Mouse (Mus musculus) liver, embryonic 13.5 days (tissue): Measurements from ENCODE around the gene Trabd2b. TPM values are rescaled to one million over a fixed set of nuclear protein-coding genes. Genes with fewer than 3 reads are reported as not detected.

Source experiments
- ATAC-seq: fragments of 200-750 bp; cut with Nextera tagmentation; 2 replicates; pipeline ENCODE4 v1.8.0; 2017; ENCODE audit warnings: low read depth, mild to moderate bottlenecking, moderate number of reproducible peaks, moderate library complexity
- DNase-seq: peaks from one replicate; pipeline ENCODE4 v3.0.0; 2022
- H3K27ac ChIP-seq: fragments of 300-500 bp; sonication (generic); 2 replicates; pipeline ENCODE4 v1.5.1; 2015; ENCODE audit warnings: moderate library complexity, mild to moderate bottlenecking, inconsistent platforms
- H3K27me3 ChIP-seq: fragments of 300-500 bp; sonication (generic); 2 replicates; pipeline ENCODE4 v1.6.1; 2015; ENCODE audit warnings: mild to moderate bottlenecking, inconsistent platforms
- H3K36me3 ChIP-seq: fragments of 300-500 bp; sonication (generic); 2 replicates; pipeline ENCODE4 v1.6.1; 2015; ENCODE audit warnings: mild to moderate bottlenecking, inconsistent platforms
- H3K4me1 ChIP-seq: fragments of 300-500 bp; sonication (generic); replicated peaks from 2 replicates; pipeline ENCODE4 v1.6.1; 2015; ENCODE audit warnings: inconsistent platforms
- H3K4me2 ChIP-seq: fragments of 300-500 bp; sonication (generic); 2 replicates; pipeline ENCODE4 v1.6.1; 2015; ENCODE audit warnings: inconsistent platforms, mild to moderate bottlenecking, moderate library complexity
- H3K4me3 ChIP-seq: fragments of 300-500 bp; sonication (generic); replicated peaks from 2 replicates; pipeline ENCODE4 v1.5.1; 2015; ENCODE audit warnings: mild to moderate bottlenecking, inconsistent platforms
- H3K9ac ChIP-seq: fragments of 300-500 bp; sonication (generic); 2 replicates; pipeline ENCODE4 v1.6.1; 2015; ENCODE audit warnings: mild to moderate bottlenecking, inconsistent platforms
- H3K9me3 ChIP-seq: fragments of 300-500 bp; sonication (generic); replicated peaks from 2 replicates; pipeline ENCODE4 v1.6.1; 2016; ENCODE audit warnings: inconsistent platforms
- WGBS: fragments of 180-500 bp; shearing (Covaris S2); methylation state at CpG from one replicate; pipeline ENCODE4 v1.1.7; 2015; ENCODE audit not compliant: insufficient replicate concordance; 5-methylcytosine and 5-hydroxymethylcytosine counted together
- polyA plus RNA-seq: library from polyadenylated mRNA; unstranded; fragments of >200 nt; fragmentation: Nextera tagmentation; extraction: Ambion mirVana; gene quantifications from 2 replicates; pipeline ENCODE4 v1.2.1, GENCODE M21; 2015

Gene Trabd2b
- polyA plus RNA-seq, 1 experiment from 2014 or later, result 0.25 TPM

GRCm38 (mm10) chr4:114372699-114373098 lies 33.8 kb upstream of the Trabd2b start:
- Histone ChIP-seq H3K4me3 (no peak overlapping the region), H3K27ac (no peak overlapping the region), H3K9me3 (no peaks in the 10 kb centered on the region), H3K27me3 (no peaks in the 10 kb centered on the region), H3K4me2 (no peak overlapping the region), H3K36me3 (no peaks in the 10 kb centered on the region), H3K4me1 (no peaks in the 10 kb centered on the region), H3K9ac (no peak overlapping the region)
- WGBS, result 52% methylated on average over 3 of the region's 3 CpGs
- DNase-seq, result no peak
- no peak for ATAC-seq

GRCm38 (mm10) chr4:114374330-114374729 lies 32.2 kb upstream of the Trabd2b start:
- ATAC-seq (no peak), DNase-seq (no peak)
- H3K4me3 ChIP-seq, result no peak overlapping the region
- no peaks in the 10 kb centered on the region for H3K9me3 ChIP-seq
- WGBS, result 69% methylated on average over 1 of the region's 1 CpGs
- H3K4me2 ChIP-seq, result no peak overlapping the region
- no peaks in the 10 kb centered on the region for H3K4me1 ChIP-seq
- H3K27me3 ChIP-seq, result no peaks in the 10 kb centered on the region
- H3K9ac ChIP-seq, result no peak overlapping the region
- H3K27ac ChIP-seq, result no peak overlapping the region
- no peaks in the 10 kb centered on the region for H3K36me3 ChIP-seq

- Histone ChIP-seq H3K27me3 (no peaks in the 10 kb centered on the region), H3K36me3 (no peaks in the 10 kb centered on the region), H3K27ac (no peak overlapping the region), H3K4me3 (no peak overlapping the region), H3K4me2 (no peak overlapping the region), H3K4me1 (no peaks in the 10 kb centered on the region), H3K9me3 (no peaks in the 10 kb centered on the region), H3K9ac (no peak overlapping the region)
- no peak for ATAC-seq
- WGBS, result 77% methylated on average over 11 of the region's 11 CpGs
- DNase-seq, result no peak
These were observed 29.0 kb upstream of the Trabd2b start for GRCm38 (mm10) chr4:114377531-114377930.

GRCm38 (mm10) chr4:114378512-114378911 lies 28.0 kb upstream of the Trabd2b start:
- 55% methylated on average over 7 of the region's 7 CpGs for WGBS
- H3K27me3 ChIP-seq, result no peaks in the 10 kb centered on the region
- no peak overlapping the region for H3K4me3 ChIP-seq
- no peak overlapping the region for H3K4me2 ChIP-seq
- H3K27ac ChIP-seq, result no peak overlapping the region
- DNase-seq (no peak), ATAC-seq (no peak)
- H3K4me1 ChIP-seq, result no peaks in the 10 kb centered on the region
- no peak overlapping the region for H3K9ac ChIP-seq
- H3K36me3 ChIP-seq, result no peaks in the 10 kb centered on the region
- no peaks in the 10 kb centered on the region for H3K9me3 ChIP-seq

GRCm38 (mm10) chr4:114379416-114379956 lies 27.0 kb upstream of the Trabd2b start:
- DNase-seq, result no peak
- WGBS, result 55% methylated on average over 4 of the region's 4 CpGs
- Histone ChIP-seq H3K9me3 (no peaks in the 10 kb centered on the region), H3K4me3 (no peak overlapping the region), H3K4me1 (no peaks in the 10 kb centered on the region), H3K4me2 (no peak overlapping the region), H3K9ac (no peak overlapping the region), H3K36me3 (no peaks in the 10 kb centered on the region), H3K27ac (no peak overlapping the region), H3K27me3 (no peaks in the 10 kb centered on the region)
- ATAC-seq, result no peak

- H3K4me3 ChIP-seq, result no peak overlapping the region
- no peak for ATAC-seq
- no peak overlapping the region for H3K27ac ChIP-seq
- H3K9me3 ChIP-seq, result no peaks in the 10 kb centered on the region
- H3K27me3 ChIP-seq, result no peaks in the 10 kb centered on the region
- H3K4me2 ChIP-seq, result no peak overlapping the region
- H3K4me1 ChIP-seq, result no peaks in the 10 kb centered on the region
- no peak overlapping the region for H3K9ac ChIP-seq
- DNase-seq, result no peak
- H3K36me3 ChIP-seq, result no peaks in the 10 kb centered on the region
- 16% methylated on average over 1 of the region's 1 CpGs for WGBS
These were observed 23.9 kb upstream of the Trabd2b start for GRCm38 (mm10) chr4:114382627-114383026.

GRCm38 (mm10) chr4:114385236-114385635 lies 21.3 kb upstream of the Trabd2b start:
- Histone ChIP-seq H3K27ac (no peak overlapping the region), H3K4me1 (no peaks in the 10 kb centered on the region), H3K27me3 (no peaks in the 10 kb centered on the region), H3K4me2 (no peak overlapping the region), H3K4me3 (no peak overlapping the region), H3K9ac (no peak overlapping the region), H3K9me3 (no peaks in the 10 kb centered on the region), H3K36me3 (no peaks in the 10 kb centered on the region)
- no peak for DNase-seq
- no peak for ATAC-seq
- WGBS, result 73% methylated on average over 5 of the region's 5 CpGs

- WGBS, result 53% methylated on average over 2 of the region's 2 CpGs
- H3K27ac ChIP-seq, result no peak overlapping the region
- H3K36me3 ChIP-seq, result no peaks in the 10 kb centered on the region
- H3K27me3 ChIP-seq, result no peaks in the 10 kb centered on the region
- no peaks in the 10 kb centered on the region for H3K4me1 ChIP-seq
- H3K4me3 ChIP-seq, result no peak overlapping the region
- no peaks in the 10 kb centered on the region for H3K9me3 ChIP-seq
- no peak overlapping the region for H3K9ac ChIP-seq
- no peak overlapping the region for H3K4me2 ChIP-seq
- ATAC-seq (no peak), DNase-seq (no peak)
These were observed 20.1 kb upstream of the Trabd2b start for GRCm38 (mm10) chr4:114386395-114386811.

GRCm38 (mm10) chr4:114387527-114388135 lies 18.9 kb upstream of the Trabd2b start:
- Histone ChIP-seq H3K27ac (no peak overlapping the region), H3K36me3 (no peaks in the 10 kb centered on the region), H3K4me2 (no peak overlapping the region), H3K27me3 (no peaks in the 10 kb centered on the region), H3K4me3 (no peak overlapping the region), H3K9me3 (no peaks in the 10 kb centered on the region), H3K9ac (no peak overlapping the region), H3K4me1 (no peaks in the 10 kb centered on the region)
- DNase-seq (no peak), ATAC-seq (no peak)
- WGBS, result 58% methylated on average over 2 of the region's 2 CpGs

- Histone ChIP-seq H3K4me2 (no peak overlapping the region), H3K27me3 (no peaks in the 10 kb centered on the region), H3K36me3 (no peaks in the 10 kb centered on the region), H3K9me3 (no peaks in the 10 kb centered on the region), H3K9ac (no peak overlapping the region), H3K4me1 (no peaks in the 10 kb centered on the region), H3K27ac (no peak overlapping the region), H3K4me3 (no peak overlapping the region)
- WGBS, result 57% methylated on average over 3 of the region's 3 CpGs
- DNase-seq (no peak), ATAC-seq (no peak)
These were observed 18.2 kb upstream of the Trabd2b start for GRCm38 (mm10) chr4:114388306-114388705.

GRCm38 (mm10) chr4:114389653-114390052 lies 16.9 kb upstream of the Trabd2b start:
- no peaks in the 10 kb centered on the region for H3K9me3 ChIP-seq
- no peak overlapping the region for H3K4me3 ChIP-seq
- H3K9ac ChIP-seq, result no peak overlapping the region
- no peak overlapping the region for H3K4me2 ChIP-seq
- no peak for ATAC-seq
- H3K27ac ChIP-seq, result no peak overlapping the region
- H3K4me1 ChIP-seq, result no peaks in the 10 kb centered on the region
- no peak for DNase-seq
- no peaks in the 10 kb centered on the region for H3K36me3 ChIP-seq
- H3K27me3 ChIP-seq, result no peaks in the 10 kb centered on the region

GRCm38 (mm10) chr4:114397625-114398024 lies 8.9 kb upstream of the Trabd2b start:
- no peak for ATAC-seq
- H3K4me2 ChIP-seq, result no peak overlapping the region
- no peak for DNase-seq
- H3K36me3 ChIP-seq, result no peaks in the 10 kb centered on the region
- H3K9me3 ChIP-seq, result no peaks in the 10 kb centered on the region
- H3K27ac ChIP-seq, result no peak overlapping the region
- no peak overlapping the region for H3K9ac ChIP-seq
- no peak overlapping the region for H3K4me3 ChIP-seq
- H3K27me3 ChIP-seq, result no peaks in the 10 kb centered on the region
- H3K4me1 ChIP-seq, result no peaks in the 10 kb centered on the region
